Mouse (Mus musculus): Measurements from ENCODE around the gene Mpp3.

Gene Mpp3

GRCm38 (mm10) chr11:102039487-102040137, 11.4 kb upstream of the Mpp3 start:
- DNase-seq (ENCODE audit: low read depth, low spot score), result no peak

- DNase-seq (ENCODE audit: low read depth, low spot score), result no peak
These were observed 9.5 kb upstream of the Mpp3 start for GRCm38 (mm10) chr11:102037789-102038188.

- DNase-seq (ENCODE audit: low read depth, low spot score), result no peak
These were observed 8.1 kb upstream of the Mpp3 start for GRCm38 (mm10) chr11:102036336-102036735.

DNA sequence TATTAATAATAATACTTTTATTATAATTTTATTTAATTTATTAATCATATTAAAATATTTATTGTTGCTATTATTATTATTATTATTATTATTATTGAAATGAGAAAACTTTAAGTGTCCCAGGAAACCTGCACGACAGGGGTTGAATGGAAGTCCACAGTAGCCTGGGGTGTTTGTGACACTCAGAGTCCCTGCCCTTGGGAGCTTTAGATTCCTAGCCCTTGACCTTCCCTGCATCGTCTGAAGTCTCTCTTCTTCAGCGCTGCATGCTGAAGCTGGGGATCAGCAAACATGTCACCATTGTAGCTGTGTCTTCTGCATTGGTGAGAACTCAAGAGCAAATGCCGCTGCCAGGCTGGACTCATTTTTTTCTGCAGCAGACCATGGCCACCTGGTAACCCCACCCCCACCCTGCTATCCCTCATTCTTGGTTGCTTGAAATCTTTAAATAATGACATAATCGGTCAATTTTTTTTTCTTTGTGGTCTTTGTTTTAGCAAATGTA, 7.2 kb upstream of the Mpp3 start:
- no peak for DNase-seq (ENCODE audit: low read depth, low spot score)

DNA sequence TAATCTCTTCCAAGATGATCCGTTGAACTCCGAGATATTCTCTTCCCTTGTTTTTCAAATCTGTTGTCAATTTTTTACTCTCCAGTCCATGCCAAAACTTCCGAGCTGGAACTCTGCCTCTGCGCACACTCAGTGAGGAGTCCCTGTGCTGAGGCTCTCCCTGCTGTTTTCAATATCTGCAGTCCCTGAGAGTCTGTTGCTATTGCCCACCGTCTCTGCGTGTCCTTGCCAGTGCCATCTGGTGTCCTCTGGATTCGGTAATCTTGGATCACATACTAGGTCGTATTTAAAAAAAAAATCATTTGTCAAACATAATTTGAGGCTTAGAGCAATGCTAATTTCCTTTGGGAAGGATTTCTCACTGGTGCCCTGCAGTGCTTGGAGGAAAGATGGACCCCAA, 6.6 kb upstream of the Mpp3 start:
- DNase-seq (ENCODE audit: low read depth, low spot score), result no peak

DNA sequence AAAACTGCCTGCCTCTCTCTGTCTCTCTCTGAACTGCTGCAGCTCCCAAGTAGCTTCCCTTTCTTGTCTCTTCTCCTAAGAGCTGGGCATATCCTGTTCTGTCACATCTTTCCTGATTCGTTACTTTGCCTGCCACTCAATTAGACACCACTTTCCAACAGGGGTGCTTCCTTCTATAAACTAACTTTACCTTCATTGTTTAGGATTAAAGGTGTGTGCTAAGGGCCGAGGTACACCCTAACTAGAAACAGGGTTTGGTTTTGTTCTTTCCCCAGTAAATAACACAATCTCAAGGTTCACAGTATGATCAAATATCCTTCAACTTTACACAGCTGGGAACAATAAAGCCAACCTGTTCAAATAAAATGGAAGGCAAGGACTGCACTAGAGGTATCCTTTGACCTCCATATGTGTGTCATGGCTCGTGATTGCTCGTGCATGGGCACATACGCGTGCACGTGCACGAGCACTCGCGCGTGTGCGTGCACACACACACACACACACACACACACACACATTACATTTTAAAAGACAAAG, 4.9 kb upstream of the Mpp3 start:
- DNase-seq (ENCODE audit: low read depth, low spot score), result no peak

GRCm38 (mm10) chr11:102031149-102031548, 2.9 kb upstream of the Mpp3 start:
- DNase-seq (ENCODE audit: low read depth, low spot score), result no peak

DNA sequence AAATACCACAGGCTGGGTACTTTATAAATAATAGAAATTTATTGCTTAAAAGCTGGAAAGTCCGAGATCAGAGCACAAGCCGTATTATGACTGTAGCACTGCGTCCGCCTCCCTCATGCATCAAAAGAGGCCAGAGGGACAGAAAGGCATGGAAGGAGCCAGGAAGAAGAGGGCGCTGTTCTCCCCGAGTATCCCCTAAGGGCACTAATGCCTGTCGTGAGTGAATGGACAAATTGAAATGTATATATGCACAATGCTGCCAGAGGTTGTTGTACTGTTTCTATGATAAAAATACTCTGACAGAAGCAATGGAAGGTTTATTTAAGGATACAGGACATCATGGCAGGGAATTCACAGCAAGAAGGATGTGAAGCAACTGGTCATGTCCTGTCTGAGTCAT, 1.7 kb upstream of the Mpp3 start:
- DNase-seq (ENCODE audit: low read depth, low spot score), result no peak

- no peak for DNase-seq (ENCODE audit: low read depth, low spot score)
These were observed 1.0 kb upstream of the Mpp3 start for GRCm38 (mm10) chr11:102029304-102029703.

GRCm38 (mm10) chr11:102027361-102028017, 772 bp downstream of the Mpp3 start:
- no peak for DNase-seq (ENCODE audit: low read depth, low spot score)

GRCm38 (mm10) chr11:102026694-102027360, 1.4 kb downstream of the Mpp3 start:
- DNase-seq (ENCODE audit: low read depth, low spot score), result no peak

DNA sequence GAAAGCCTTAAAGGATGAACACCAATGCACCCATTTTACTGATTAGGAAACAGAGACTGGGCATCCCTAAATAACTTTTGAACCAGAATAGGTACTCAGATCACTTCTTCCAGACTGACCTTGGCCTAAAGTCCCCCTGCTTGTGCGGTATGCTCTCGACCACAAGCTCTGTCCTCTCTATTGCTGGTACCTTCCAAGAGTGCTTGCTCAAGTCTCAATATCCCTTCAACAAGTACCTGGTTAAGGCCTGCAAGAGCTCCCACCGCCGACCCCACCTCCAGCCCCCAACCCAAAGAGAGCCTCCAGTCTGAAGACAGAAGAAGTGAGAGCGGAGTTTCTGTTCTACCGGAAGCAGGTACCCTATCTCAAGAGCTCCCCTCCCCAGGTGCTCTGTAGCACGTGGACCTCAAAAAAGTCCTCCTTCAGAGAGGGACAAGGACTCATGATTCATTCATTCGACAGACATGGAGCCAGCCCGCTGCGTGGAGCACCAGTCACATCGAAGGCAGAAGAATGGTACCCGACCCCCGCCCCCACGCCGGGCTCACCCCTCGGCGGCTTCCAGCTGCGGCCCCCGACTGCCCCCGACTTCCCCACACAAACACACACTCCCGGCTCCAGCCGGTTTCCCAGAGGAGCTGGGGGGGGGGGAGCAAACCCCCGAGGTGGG, 2.1 kb downstream of the Mpp3 start:
- no peak for DNase-seq (ENCODE audit: low read depth, low spot score)

DNA sequence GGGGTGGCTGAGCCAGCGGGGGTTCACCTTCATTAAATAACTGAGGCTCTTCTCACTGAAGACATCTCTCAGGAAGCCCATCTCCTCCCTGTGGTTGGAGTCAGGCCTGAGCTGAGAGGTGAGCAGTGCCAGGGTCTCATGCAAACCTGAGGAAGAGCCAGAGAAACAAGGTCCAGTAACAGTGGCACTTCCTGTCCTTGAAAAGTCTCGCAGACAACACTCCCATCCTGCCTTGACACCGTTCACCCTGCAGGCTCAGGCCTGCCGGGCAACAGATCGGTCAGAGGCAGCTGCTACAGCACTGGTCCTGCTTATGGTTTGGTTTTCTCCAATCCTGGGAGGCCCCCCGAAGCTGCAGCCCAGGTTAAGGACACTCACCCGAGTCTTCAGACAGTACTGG, 2.9 kb downstream of the Mpp3 start:
- no peak for DNase-seq (ENCODE audit: low read depth, low spot score)

- DNase-seq (ENCODE audit: low read depth, low spot score), result no peak
These were observed 3.4 kb downstream of the Mpp3 start for GRCm38 (mm10) chr11:102024875-102025274.

DNA sequence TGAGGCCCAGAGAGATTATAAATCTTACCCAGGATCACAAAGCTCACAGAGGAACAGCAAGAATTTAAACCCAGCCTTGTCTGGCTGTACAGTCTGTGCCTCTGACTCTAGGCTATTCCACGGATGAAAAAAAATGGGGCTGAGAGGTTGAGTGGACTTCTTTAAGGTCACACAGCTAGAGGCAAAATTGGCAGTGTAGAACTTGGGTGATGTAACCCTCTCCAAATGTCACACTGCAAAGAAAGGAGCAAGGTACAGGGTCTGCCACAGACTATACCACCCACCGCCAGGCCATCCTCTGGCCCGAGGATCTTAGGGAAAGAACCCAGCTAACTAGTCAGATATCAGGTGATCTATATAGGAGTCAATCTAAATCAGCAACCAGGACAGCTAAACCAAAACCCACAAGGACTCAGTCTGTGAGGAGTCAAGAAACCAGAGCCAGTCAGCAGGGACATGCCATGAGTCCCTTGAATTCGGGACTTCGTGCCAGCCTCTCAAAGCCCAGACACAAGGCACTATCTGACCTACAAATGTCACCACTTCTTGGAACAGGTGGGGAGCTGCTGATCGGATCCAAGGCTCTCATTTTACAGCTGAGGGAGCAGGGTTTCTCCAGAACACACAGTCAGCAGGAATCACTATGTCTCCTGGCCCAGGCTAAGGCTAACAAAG, 4.0 kb downstream of the Mpp3 start:
- DNase-seq (ENCODE audit: low read depth, low spot score), result no peak

- no peak for DNase-seq (ENCODE audit: low read depth, low spot score)
These were observed 4.9 kb downstream of the Mpp3 start for GRCm38 (mm10) chr11:102023406-102023805.

DNA sequence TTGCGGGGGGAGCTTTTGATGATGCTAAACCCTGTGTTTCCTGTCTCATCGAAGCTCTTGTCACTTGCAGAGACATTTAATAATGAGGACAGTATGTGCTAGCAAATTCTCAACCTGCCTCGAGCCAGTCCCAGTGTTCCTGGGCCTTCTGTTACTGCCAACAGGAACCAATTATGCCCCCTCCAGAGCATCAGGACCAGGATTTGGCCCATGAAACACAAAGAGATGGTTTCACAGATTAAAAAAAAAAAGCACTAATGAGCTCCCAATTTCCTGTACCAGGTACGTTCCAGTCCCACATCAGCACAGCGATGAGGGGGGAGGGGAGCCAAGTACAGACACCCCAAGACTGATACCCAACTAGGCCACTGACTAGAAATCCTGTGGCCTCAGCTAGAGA, 7.1 kb downstream of the Mpp3 start:
- DNase-seq (ENCODE audit: low read depth, low spot score), result no peak

DNA sequence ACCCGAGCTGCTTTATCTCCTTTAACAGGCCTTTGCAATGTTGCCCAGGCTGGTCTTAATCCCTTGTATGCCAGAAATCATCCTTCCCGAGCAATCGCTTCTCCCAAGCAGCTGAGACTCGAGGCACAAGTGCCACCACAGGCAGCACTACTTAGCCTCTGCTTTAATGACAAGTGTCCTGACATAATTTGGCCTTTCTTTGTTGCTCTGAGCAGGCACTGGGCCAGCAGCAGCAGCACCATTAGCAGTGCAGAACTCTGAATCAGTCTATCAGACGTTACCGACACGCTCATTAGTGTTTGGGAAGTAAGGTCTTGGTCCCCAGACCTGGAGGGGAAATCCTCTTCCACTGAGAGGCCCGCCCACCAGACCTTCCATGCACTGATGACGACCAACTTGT, 8.5 kb downstream of the Mpp3 start:
- no peak for DNase-seq (ENCODE audit: low read depth, low spot score)

- no peak for DNase-seq (ENCODE audit: low read depth, low spot score)
These were observed 12.1 kb downstream of the Mpp3 start for GRCm38 (mm10) chr11:102016136-102016535.

DNA sequence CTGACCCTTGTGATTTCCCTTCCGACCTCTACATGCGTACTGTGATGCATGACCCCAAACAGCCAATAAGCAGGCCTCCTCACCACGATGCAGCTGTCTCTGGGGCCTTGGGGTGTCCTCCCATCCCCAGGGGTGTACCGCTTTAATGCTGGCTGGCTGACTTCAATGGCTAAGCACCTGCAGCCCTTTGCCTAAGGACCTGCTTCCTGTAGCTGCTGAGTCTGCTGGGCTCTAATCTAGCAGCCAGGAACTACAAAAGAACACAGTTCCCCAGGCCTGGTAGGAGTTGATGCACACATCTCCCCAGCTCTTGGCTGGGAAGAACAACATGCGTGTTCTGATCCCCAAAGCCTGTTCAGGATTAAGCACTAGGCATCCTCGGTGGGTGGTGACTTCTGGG, 12.8 kb downstream of the Mpp3 start:
- no peak for DNase-seq (ENCODE audit: low read depth, low spot score)

- DNase-seq (ENCODE audit: low read depth, low spot score), result no peak
These were observed 15.1 kb downstream of the Mpp3 start for GRCm38 (mm10) chr11:102013201-102013600.

GRCm38 (mm10) chr11:102011510-102011909, 16.8 kb downstream of the Mpp3 start:
- no peak for DNase-seq (ENCODE audit: low read depth, low spot score)

Measured in c-Kit-negative CD71-positive TER-119-positive erythroid progenitor cells, embryonic 14.5 days (primary cell).